Comparison of ENCODE assay signal across 28 mouse cellular contexts in genomic region chr11:88934089-88935000, GRCm38 (mm10). TPM values are rescaled to one million over a fixed set of nuclear protein-coding genes. Genes with fewer than 3 reads are reported as not detected.
DNase-seq lines count a peak whose midpoint lies in the region; ATAC-seq lines count a peak whose summit lies in the region.
"Had no signal": no experiment of that assay in that cellular context is flagged by ENCODE, and none has a peak within 500 bp of the region (broad histone marks: within the 10 kb centered on the region; RNA-seq: fewer than 3 reads in every experiment).

No protein-coding gene starts in this region.

- H3K27me3 ChIP-seq in midbrain, embryonic 11.5 days (ENCODE audit: control insufficient read depth, insufficient read depth, low read length): no peaks in the 10 kb centered on the region
- H3K27me3 ChIP-seq in midbrain, embryonic 10.5 days (ENCODE audit: low read depth, poor library complexity, severe bottlenecking): no peaks in the 10 kb centered on the region
- H3K27me3 ChIP-seq: forebrain, embryonic 15.5 days; heart, embryonic 12.5 days; limb, embryonic 12.5 days; megakaryocyte, embryonic 14.5 days had no signal

- 91% methylated on average over 19 of the region's 19 CpGs for WGBS in midbrain, embryonic 11.5 days
- 93% methylated on average over 19 of the region's 19 CpGs for WGBS in midbrain, embryonic 10.5 days

- no peak overlapping the region for H3K4me2 ChIP-seq in midbrain, embryonic 11.5 days
- H3K4me2 ChIP-seq: forebrain, embryonic 15.5 days; heart, embryonic 12.5 days; limb, embryonic 12.5 days had no signal

- no peak for ATAC-seq in midbrain, embryonic 11.5 days (ENCODE audit: low FRiP score)
- ATAC-seq in granulocyte monocyte progenitor cell, adult 5-6 weeks (replicated peaks; ENCODE audit: poor library complexity, severe bottlenecking): no peak
- ATAC-seq: forebrain, embryonic 15.5 days; hindbrain, embryonic 16.5 days had no signal

- H3K27ac ChIP-seq in midbrain, embryonic 11.5 days (ENCODE audit: low read depth, low read length): no peak overlapping the region
- H3K27ac ChIP-seq in midbrain, embryonic 10.5 days (replicated peaks): no peak overlapping the region
- H3K27ac ChIP-seq: forebrain, embryonic 15.5 days; limb, embryonic 12.5 days; liver, embryonic 14.5 days had no signal

- no peaks in the 10 kb centered on the region for H3K4me1 ChIP-seq in midbrain, embryonic 11.5 days (ENCODE audit: control insufficient read depth, insufficient read depth, low read length)
- H3K4me1 ChIP-seq in midbrain, embryonic 10.5 days: no peaks in the 10 kb centered on the region
- H3K4me1 ChIP-seq: forebrain, embryonic 15.5 days; heart, embryonic 12.5 days; limb, embryonic 12.5 days; megakaryocyte, embryonic 14.5 days had no signal

- peak; percentile 56 for DNase-seq in midbrain, embryonic 11.5 days (ENCODE audit: low spot score, missing footprints)
- DNase-seq in midbrain, embryonic 10.5 days (ENCODE audit: low spot score): no peak
- peak; percentile 50 for DNase-seq in adrenal gland, adult 8-10 months
- DNase-seq in frontal cortex, adult 2 months (ENCODE audit: extremely low spot score in 1 of 2, low spot score in 1 of 2): peak; percentile 73 to 75
- DNase-seq in left cerebral cortex, postnatal 36 days (ENCODE audit: low spot score in 2 of 2): peak; percentile 37 to 52
- no peak for DNase-seq in gastrocnemius, postnatal 4 days (ENCODE audit: low spot score in 2 of 2)
- no peak for DNase-seq in heart, adult 9 months (ENCODE audit: low spot score in 2 of 2)
- DNase-seq: cerebellum, adult 11-12 months; cerebellum, postnatal 36 days; gastrocnemius, postnatal 25 days; kidney, adult 11 months; kidney, postnatal 14 days; thymus, adult 18-20 months had no signal

- no peak overlapping the region for H3K4me3 ChIP-seq in midbrain, embryonic 11.5 days (ENCODE audit: low read depth, low read length)
- H3K4me3 ChIP-seq in midbrain, embryonic 10.5 days: no peak overlapping the region
- H3K4me3 ChIP-seq: erythroblast, embryonic 14.5 days; forebrain, embryonic 15.5 days; heart, embryonic 12.5 days; limb, embryonic 12.5 days; megakaryocyte, embryonic 14.5 days had no signal

- H3K9ac ChIP-seq in midbrain, embryonic 11.5 days (ENCODE audit: low read length): no peak overlapping the region
- H3K9ac ChIP-seq: forebrain, embryonic 15.5 days; heart, embryonic 12.5 days; limb, embryonic 12.5 days; liver, embryonic 14.5 days had no signal

- H3K36me3 ChIP-seq in midbrain, embryonic 11.5 days (ENCODE audit: control insufficient read depth, insufficient read depth, low read length): 0 out of 2 replicates have a peak, but pooled peaks cover 6% of the 10 kb centered on the region
- peaks cover 96% of the 10 kb centered on the region for H3K36me3 ChIP-seq in midbrain, embryonic 10.5 days

- no peaks in the 10 kb centered on the region; the same call in 1 of the 2 replicates for H3K9me3 ChIP-seq in midbrain, embryonic 11.5 days (ENCODE audit: control insufficient read depth, low read length)
- no peaks in the 10 kb centered on the region for H3K9me3 ChIP-seq in midbrain, embryonic 10.5 days (replicated peaks)
- H3K9me3 ChIP-seq: forebrain, embryonic 15.5 days; heart, embryonic 12.5 days; limb, embryonic 12.5 days; megakaryocyte, embryonic 14.5 days had no signal

- intact Hi-C loops in left cerebral cortex, postnatal 36 days (cut with DNase I): no loop called here

RNA-seq across cellular contexts. Expression of gene Scpep1, which starts 20.9 kb away (rescaled TPM):
- 74.2 and 76.7 TPM in 2 replicates for polyA plus RNA-seq in midbrain, embryonic 11.5 days (2014; fragmentation: Nextera tagmentation; extraction: Ambion mirVana)
- 75.5 and 81.0 TPM in 2 replicates for polyA plus RNA-seq in midbrain, embryonic 10.5 days (2016; fragmentation: Nextera tagmentation; extraction: Ambion mirVana)
- total RNA-seq in adrenal gland, adult 8-10 months (2022): 100 to 1,000 TPM; 128 to 260 (median 184) TPM
- 16.9 and 19.0 TPM in 2 replicates for polyA plus RNA-seq in frontal cortex, adult 2 months (2012; rRNA removed)
- total RNA-seq in left cerebral cortex, postnatal 36 days (2021): 10 to 100 TPM; 16.3 to 19.3 TPM
- total RNA-seq in gastrocnemius, postnatal 4 days (2021): 10 to 100 TPM; 37.2 to 44.1 TPM
- 18.1 and 22.3 TPM in 2 replicates for total RNA-seq in granulocyte monocyte progenitor cell, adult 5-6 weeks (2014; fragmentation: Nextera tagmentation)
- 11.5 and 13.4 TPM in 2 replicates for total RNA-seq in granulocyte monocyte progenitor cell, adult 5-6 weeks (2017)

RNA-seq across cellular contexts. Expression of gene Elobl, which starts 32.4 kb away (rescaled TPM):
- polyA plus RNA-seq in midbrain, embryonic 11.5 days (2014; fragmentation: Nextera tagmentation; extraction: Ambion mirVana): not detected in 2 replicates
- polyA plus RNA-seq in midbrain, embryonic 10.5 days (2016; fragmentation: Nextera tagmentation; extraction: Ambion mirVana): not detected in 2 replicates
- total RNA-seq in adrenal gland, adult 8-10 months (2022): not detected
- 0.28 TPM in 1 of 2 replicates, not detected in the other for polyA plus RNA-seq in frontal cortex, adult 2 months (2012; rRNA removed)
- total RNA-seq in left cerebral cortex, postnatal 36 days (2021): not detected
- total RNA-seq in gastrocnemius, postnatal 4 days (2021): not detected
- total RNA-seq in granulocyte monocyte progenitor cell, adult 5-6 weeks (2014; fragmentation: Nextera tagmentation): not detected in 2 replicates
- total RNA-seq in granulocyte monocyte progenitor cell, adult 5-6 weeks (2017): not detected in 2 replicates
- total RNA-seq: gastrocnemius, postnatal 25 days; heart, postnatal 25 days; layer of hippocampus, adult 8-10 months had no signal
- polyA plus RNA-seq: brain, embryonic 14.5 days; embryonic facial prominence, embryonic 11.5 days; erythroblast, embryonic 14.5 days; forebrain, embryonic 15.5 days; heart, embryonic 12.5 days; hindbrain, embryonic 16.5 days; limb, embryonic 12.5 days; liver, embryonic 14.5 days; lung, embryonic 16.5 days; midbrain, postnatal 0 days; neural tube, embryonic 11.5 days had no signal

RNA-seq across cellular contexts. Expression of gene Coil, which starts 35.7 kb away (rescaled TPM):
- polyA plus RNA-seq in midbrain, embryonic 11.5 days (2014; fragmentation: Nextera tagmentation; extraction: Ambion mirVana): 24.2 and 24.5 TPM in 2 replicates
- 29.9 and 30.3 TPM in 2 replicates for polyA plus RNA-seq in midbrain, embryonic 10.5 days (2016; fragmentation: Nextera tagmentation; extraction: Ambion mirVana)
- 10 to 100 TPM in 3 of 4 experiments, 1 to 10 TPM in 1; 9.1 to 16.0 (median 12.9) TPM for total RNA-seq in adrenal gland, adult 8-10 months (2022)
- 17.0 and 19.3 TPM in 2 replicates for polyA plus RNA-seq in frontal cortex, adult 2 months (2012; rRNA removed)
- 10 to 100 TPM; 20.6 to 21.1 TPM for total RNA-seq in left cerebral cortex, postnatal 36 days (2021)
- total RNA-seq in gastrocnemius, postnatal 4 days (2021): 1 to 10 TPM; 8.9 to 10.0 TPM
- total RNA-seq in granulocyte monocyte progenitor cell, adult 5-6 weeks (2014; fragmentation: Nextera tagmentation): 9.1 and 16.2 TPM in 2 replicates
- 8.4 and 17.7 TPM in 2 replicates for total RNA-seq in granulocyte monocyte progenitor cell, adult 5-6 weeks (2017)

Comparison
In these comparisons a context has a peak if more than half of its experiments do, and no peak if none do; other contexts are left out.
1. DNase-seq: peak in midbrain, embryonic 11.5 days (single experiment), adrenal gland, adult 8-10 months (single experiment), frontal cortex, adult 2 months (2 of 2) and left cerebral cortex, postnatal 36 days (2 of 2); none in midbrain, embryonic 10.5 days (single experiment), gastrocnemius, postnatal 4 days (0 of 2) and heart, adult 9 months (0 of 2).